Mouse (Mus musculus) gastrocnemius, adult 8-10 months (tissue): ENCODE measurements around the gene Mapk6. TPM values are rescaled to one million over a fixed set of nuclear protein-coding genes. Genes with fewer than 3 reads are reported as not detected.
A peak's percentile ranks its signal among the peaks of the same experiment; 100 is the strongest.

Experiments
- DNase-seq, 2 experiments: peaks; one replicate each; pipeline ENCODE4 v3.0.0; 2022; ENCODE audit warnings: low spot score in 2 of 2
- total RNA-seq, 4 experiments: library from RNA; stranded (reverse); gene quantifications; 2 replicates each; pipeline ENCODE4 v1.2.4; 2022

Mapk6 gene
- total RNA-seq, 4 experiments from 2014 or later: 28.5 to 36.0 (median 30.5) TPM

DNA sequence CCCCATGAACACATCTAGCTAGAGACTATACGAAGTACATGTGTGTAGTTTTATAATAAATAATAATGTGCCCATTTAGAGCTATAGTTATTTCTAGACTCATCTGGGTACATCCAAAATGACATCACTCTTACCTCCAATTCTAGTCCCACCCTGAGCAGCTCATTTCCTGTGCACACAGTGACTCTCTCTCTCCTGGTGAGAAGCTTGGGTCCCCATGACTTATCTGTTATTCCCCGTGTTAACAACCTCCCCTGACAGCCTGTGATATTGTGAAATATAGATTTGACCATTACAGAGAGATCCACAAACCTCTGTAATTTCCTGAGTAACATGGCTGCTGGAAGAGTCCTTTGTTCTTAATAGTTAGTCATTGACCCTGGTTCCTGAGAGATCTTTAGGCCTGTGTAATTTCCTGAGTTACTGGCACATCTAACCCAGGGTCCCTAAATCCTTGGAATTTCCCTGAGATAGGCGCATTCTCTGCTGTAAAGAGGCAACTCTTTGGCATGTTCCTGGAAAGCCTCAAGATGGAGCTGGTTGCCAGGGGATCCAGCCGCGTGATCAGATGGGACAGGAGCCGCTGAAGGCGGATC, 16.1 kb upstream of the Mapk6 start:
- DNase-seq: no peak

DNA sequence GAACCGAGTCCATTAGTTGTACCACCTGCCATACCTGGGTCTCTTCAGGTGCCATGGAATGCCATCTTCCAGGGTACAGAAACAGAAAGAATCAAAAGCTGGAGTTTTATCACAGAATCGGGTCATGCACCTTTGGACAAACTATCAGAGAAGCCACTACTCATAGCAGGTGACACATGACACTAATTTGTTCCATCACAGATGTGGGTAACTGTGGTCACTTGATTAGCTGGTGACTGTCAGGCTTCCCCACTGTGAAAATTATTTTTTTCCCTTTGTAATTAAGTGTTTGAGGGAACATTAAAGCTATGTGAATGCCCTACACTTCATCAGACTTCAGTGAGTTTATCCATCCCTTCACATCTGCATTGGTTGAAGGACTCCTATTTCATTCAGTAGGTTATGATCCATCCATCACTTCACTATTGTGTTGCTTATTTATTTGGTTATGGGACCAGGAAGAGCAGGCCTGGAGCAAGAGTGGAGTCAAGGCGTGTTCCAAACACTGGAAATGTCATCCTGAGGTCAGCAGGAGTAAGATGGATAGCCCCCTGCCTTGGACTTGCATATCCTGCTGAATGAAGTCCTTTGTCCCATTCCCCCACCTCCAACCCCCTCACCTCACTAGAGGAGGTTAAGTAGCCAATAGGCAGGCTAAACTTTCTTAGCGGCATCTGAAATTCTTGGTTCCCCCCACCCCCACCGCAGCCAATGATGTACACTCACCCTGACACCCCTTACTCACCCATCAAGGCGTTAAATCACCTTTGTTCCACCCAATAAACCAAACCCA, 14.7 kb upstream of the Mapk6 start:
- DNase-seq: no peak

DNA sequence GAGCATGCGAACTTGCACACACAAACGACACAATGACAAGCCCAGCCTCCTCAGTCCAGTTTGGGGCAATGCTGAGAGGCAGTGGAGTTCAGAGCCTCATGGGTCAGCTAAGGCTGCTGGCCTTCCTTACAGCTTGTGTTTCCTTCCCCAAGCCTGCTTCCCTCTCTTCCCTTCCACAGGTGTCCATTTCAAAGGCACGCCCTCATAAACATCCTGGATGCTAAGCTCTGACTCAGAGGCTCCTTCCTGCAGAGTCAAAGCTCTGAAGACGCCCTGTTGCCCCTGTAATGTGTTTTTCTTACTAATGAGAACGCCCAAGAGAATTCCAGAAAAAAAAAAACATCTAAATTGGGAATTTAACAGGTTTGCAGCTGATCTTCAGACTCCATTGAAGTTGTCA, 13.9 kb upstream of the Mapk6 start:
- no peak for DNase-seq

DNA sequence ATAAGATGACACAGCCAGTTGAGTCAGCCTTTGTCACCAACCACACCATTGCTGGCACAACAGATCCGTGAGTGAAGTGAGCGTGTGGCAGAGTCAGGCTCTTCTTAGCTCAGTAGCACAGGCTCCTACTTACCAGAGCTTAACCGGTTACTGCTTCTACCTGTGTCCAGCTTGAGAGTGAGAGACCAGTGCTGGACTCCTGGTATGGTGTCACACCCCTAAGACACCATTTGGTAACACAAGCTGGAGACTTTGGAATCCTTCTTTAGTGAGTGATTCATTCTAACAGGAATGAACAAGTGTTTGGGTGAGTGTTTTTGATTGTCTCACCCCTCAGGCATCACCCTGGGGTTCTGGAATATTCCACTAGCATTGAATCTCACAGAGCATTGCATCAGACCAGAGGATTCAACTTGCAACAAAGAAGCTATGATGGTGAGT, 12.5 kb upstream of the Mapk6 start:
- no peak for DNase-seq

DNA sequence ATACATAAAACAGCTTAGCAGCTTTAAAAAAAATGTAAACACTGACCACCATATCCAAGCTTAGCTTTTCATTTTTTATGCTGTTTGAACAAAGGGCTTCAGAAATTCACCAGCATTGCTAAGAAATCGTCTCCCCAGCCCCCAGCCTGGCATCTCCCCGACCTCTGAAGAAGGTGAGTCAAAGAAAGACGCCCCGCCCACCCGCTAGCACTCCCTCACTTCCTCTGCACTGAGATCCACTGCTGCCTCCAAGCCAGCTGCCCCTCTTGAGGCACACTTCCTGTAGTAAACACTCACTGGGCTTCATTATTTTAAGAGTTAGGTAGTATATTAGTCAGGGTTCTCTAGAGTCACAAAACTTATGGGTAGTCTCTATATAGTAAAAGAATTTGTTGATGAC, 4.4 kb upstream of the Mapk6 start:
- no peak for DNase-seq

DNA sequence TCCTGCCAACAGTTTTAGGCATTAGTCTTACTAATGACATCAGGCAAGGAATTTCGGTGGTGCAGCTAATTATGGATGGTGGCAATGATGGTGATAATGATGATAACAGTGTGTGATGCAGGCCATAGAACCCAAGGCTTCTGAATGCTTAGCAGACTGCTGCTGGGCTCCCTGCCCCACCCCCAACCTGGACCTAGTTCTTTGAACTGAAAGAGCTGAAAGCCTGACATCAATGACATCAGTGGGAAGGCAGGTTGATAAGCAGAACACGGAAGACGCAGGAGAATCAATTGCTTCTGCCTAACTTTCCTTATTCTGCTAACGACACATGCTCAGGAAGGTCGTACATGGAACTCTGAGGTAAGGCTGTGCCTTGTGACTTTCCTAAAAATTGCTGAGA, 3.4 kb upstream of the Mapk6 start:
- DNase-seq: no peak

DNA sequence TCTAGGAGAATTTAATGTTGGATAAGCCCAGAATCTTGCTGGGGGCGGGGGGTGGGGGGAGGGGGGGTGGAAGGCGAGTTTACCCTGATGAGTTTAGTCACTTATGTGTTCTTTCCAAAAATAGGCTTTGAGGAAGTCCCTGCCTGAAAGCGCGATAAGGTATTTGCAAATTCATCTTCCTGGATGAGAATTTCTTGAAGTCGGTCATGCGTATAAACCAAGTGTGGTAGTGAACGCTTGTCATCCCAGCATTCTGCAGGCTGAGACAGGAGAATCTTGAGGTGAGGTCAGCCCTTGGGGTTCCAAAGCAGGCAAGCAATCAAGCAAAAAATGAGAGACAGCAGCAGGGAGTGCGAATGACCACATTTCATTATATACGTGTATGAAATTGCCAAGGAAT, 1.8 kb upstream of the Mapk6 start:
- no peak for DNase-seq

DNA sequence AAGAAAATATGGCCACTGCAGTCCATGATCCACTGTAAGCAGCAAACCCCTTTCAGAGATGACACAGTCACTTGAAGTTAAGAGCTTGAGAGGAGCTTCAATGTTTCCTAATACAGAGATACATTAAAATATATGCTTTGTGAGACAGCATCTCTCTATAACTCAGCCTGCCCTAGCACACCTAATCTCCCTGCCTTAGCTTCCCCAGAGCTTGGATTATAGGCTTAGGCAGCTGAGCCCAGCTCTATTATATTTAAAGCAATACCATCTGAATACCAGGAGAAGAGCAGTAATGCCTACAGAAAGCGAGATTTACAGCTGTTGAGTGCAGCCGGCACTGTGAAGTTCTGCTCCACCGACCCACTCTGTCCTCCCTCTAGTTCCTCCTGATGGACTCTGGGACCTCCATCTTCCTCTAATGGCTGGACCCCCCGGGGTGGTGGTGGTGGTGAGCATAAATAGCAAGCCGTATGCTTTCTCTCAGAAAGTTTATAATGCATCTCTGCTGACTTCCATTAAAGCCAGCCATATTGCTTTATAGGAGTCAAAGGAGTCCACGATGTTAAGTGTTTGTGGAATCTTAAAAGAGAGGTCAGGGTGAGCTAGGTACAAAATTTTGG, 1.2 kb upstream of the Mapk6 start:
- no peak for DNase-seq

DNA sequence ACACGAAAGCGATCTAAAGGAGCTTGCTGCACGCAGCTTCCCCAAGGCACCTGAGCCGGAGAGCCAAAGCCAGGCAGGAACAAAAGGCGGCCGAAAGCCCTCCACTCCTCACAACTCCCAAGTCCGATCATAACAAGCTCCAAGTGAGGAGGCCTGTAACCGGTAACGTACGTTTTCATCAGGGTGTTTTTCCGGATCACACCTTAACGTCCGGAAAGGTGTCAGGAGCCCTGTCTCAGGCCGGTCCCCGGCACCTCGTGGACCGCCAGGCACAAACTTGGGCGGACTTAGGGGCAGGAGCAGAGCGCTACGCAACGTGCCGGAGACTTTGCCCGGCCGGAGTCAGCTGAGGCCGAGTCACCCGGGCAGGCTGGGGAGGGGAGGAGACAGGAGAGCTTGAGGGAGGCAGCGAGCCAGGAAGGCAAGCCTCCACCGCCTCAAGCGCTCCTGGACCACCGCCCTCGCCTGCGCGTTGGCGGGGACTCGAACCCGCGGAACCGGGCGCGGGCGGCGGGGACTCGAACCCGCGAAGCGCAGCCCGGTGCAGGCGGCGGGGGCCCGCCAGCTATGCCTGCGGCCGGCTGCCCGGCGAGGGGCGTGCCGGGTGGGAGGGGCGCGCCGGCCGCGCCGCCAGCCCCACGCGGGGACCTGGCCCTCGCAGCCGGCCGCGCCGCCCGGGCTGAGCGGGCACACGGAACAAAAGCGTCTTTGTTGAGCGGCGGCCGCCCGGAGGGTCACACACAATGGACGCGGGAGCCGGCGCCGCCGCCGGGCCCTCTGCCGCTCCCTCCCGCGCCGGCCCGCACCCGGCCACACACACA, 564 bp downstream of the Mapk6 start:
- peak; percentile 60 to 77 for DNase-seq

DNA sequence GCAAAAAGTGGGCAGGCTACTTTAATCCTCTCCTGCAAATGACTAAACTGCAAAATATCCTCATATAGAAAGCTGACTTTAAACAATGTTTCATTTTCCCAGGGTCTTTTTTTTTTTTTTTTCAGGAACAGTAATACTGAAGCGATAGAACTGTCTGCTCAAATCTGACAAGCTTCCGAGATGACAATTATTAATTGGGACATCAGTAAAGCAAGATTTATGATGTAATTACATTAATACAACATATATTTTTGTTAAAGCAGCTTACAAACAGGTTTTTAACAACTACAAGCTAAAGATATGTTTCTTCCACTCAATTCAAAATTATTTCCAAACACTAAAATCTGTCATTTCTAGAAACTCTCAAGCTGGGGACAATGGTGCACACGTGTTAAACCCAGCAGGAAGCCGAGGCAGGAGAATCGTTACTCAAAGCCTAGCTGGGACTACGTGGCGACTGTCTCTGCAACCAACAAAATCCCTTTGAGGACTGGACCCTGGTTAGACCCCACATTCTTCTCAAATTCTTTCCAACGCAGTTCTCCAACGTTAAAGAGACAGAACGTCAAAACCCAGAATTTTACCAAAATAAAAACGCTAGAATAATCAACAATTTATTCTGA, 1.5 kb downstream of the Mapk6 start:
- DNase-seq: no peak

DNA sequence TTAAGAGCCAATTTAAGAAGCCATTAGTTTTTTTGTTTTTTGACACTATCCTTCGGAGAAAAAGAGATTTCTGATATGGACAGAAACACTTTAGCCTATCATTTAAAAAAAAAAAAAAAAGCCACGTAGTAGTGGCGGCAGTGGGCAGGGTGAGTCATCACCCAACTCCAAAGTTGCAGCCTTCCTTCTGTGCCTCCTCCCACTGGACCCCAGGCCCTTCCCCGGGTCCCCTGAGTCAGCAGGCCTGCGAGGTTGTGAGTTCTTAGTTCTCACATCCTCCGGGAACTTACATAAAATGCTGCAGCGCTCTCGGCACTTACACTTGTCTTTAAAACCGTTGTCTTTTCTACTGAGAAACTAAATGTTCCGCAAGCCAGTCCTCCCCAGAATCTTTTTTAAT, 2.0 kb downstream of the Mapk6 start:
- DNase-seq: no peak

DNA sequence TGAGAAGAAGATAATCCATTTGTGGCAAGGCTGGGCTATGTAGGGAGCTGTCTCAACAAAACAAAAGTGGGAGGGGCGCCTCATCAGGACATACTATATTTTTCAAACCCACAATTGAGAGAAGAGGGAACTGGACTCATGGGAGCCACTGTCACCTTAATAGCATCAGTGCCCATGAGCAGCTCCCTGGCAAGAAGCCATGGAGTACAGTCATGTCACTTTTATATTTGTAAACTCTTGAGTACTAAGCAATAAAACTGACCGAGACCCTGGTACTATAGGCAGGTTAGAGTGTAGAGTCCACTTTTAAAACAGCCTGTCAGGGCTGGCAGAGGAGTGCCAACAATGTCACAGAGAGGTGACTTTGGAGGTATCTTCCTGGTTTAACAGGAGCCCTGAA, 3.7 kb downstream of the Mapk6 start:
- no peak for DNase-seq

DNA sequence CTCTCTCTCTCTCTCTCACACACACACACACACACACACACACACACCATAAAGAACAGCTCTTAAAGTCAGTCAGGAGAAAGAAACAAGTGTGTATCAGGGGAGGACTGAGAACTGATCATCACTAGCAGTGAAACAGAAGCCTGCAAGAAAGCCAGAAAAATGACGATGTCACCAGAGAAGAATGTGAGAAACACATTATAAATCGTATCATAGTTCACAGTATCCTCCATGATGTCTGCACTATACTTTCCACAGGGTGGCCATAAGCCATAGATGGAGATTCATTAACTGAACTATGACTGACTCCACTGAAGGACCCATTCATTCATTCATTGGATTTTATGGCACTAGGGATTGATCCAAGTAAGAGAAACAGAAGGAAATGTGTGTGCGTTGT, 6.3 kb downstream of the Mapk6 start:
- DNase-seq: no peak

DNA sequence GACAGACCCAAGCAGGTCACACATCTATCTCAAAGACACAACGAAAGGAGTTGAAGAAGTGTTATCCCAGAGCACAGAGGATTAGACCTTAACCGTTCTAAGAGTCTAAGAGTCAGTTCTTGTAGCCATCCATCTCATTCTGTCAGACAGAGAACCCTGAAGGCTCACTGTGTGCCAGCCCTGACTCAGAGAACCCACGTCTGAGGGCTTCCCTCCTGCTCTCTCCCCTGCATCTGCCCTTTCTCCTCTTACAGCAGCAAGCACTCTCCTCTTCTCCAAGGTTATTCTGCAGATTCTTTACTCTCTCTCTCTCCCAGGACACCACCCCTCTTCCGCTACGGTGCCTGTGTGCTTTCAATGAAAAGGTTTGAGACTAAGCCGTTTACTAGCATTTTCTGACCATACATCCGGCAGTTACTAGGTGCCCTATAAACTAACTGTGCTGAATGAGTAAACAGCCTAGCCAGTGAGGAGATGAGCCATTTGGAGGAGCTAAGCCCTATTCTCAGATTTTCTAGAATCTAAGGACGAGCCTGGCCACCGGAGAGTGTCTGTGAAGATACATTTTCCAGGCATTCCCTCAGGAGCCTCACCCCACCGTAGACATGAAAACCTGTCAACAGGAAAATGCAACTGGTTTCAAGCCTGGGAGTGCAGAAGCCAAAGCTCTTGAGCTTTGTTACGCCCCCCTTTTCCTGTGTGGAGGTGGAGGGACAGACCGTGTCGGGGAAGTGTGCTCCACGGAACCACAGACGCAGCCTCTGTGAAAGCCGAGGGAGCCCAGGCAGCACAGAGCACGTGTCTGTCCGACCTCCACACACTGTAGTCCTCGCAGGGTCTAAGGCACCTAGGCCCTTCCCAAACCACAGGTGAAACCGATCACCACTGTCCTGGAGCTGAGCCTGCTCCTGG, 8.0 kb downstream of the Mapk6 start:
- DNase-seq: no peak

DNA sequence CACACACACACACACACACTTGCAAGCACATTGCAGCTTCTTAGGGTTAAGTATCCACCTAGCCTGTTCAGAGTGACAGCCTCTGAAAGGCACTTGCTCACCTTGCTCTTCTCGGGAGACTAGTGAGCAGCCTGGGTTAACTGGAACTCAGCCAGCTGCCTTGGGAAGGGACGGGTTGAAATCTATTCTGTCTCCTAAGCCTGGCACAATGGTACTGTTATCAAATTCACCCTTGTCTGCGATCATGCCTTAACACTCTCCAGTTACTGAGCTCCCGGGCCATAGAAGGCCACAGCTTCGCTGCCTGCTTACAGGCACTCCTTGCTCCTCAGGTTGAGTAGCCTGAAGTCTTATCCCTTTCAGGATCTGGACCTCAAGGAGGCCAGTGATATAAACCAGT, 9.2 kb downstream of the Mapk6 start:
- DNase-seq: no peak

DNA sequence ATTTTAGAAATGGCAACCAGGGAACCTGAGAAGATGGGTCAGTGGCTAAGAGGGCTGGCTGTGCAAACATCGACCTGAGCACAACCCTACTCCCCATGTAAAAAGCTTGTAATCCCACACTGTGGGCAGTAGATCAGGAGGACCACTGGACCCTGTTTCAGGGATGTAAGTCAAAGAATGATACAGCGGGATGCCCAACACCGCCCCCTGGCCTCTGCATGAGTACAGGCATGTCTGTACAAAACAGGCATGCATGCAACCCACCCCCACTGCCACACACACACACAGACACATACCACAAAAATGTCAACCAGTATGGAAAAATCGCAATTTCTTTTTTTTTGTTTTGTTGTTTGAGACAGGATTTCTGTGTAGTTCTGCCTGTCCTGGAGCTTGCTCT, 10.7 kb downstream of the Mapk6 start:
- no peak for DNase-seq

DNA sequence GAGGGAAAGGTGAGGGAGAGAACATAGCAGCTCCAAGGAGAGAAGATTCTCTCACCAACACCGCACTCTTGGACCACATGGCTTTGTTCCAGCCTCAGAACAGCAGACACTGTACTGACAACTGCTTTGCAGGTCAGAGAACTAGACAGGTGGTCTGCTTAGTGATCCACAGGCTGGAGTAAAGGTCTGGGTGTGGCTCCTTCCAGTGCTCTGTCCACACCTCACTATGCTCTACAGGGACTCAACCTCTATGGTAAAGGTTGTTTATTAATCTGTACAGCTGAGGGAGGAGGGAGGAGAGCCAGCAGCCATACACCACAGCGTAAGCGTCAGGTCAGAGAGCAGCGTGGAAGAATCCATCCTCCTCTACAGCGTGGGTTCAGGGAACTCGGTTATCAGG, 13.8 kb downstream of the Mapk6 start:
- no peak for DNase-seq

DNA sequence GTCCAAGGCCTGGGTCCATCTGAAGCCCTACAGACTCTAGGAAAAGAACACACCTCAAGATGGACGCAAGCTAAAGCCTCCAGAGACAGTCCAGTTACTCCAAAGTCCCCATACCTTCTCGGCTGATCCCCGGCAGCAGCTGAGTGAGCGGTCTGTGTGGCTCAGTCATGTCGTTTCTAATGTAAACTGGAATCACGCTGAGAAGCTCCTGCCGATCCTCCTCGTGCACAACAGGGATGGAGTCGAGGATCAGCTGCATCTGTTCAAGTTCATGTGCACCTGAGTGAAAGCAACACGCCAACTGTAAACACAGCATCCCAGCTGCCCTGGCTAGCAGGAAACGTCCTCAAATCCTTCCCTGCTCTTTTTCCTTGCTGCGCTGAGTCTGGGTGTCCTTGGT, 16.6 kb downstream of the Mapk6 start:
- DNase-seq: no peak

DNA sequence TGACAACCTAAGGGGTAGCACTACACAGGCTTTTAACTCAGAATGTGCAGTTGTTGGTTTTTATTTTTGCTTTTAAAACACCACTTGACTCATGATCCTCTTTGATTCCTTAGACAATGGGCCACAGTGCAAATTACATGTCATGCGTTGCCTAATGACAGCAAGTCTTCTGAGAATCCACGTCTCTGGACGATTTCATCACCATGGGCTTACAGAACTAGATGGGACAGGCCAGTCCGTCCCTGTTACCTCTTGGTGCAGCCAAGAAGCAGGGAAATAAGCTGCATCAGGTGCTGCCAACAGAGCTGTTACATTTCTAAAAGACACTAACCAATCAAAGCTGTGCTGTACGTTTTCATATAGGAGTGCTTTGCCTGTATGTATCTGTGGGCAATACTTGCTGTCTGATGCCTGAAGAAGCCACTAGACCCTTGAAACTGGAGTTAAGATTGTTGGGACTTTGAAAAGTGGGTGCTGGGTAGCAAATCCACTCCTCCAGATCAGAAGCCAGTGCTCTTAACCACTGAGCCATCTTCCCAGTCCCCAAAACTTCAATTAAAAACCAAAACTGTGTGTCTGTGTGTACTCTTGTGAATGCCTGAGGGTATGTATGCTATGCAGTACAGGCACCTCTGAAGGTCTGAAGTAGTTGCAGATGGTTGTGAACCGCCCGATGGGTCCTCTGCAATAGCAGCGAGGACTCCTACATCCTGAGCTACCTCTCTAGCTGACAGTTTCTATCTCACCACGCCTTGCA, 24.4 kb downstream of the Mapk6 start:
- no peak for DNase-seq
